Mouse (Mus musculus) C2C12 (cell line): ENCODE results near the gene Tnr.

Experiments
- CTCF ChIP-seq: IDR thresholded peaks from one replicate; pipeline ENCODE4 v1.5.1; 2011; ENCODE audit not compliant: control insufficient read depth, insufficient read depth, insufficient read length
- USF1 ChIP-seq: IDR thresholded peaks from one replicate; pipeline ENCODE4 v1.6.1; 2011; ENCODE audit warnings: low read depth, mild to moderate bottlenecking, control low read depth, moderate library complexity

DNA sequence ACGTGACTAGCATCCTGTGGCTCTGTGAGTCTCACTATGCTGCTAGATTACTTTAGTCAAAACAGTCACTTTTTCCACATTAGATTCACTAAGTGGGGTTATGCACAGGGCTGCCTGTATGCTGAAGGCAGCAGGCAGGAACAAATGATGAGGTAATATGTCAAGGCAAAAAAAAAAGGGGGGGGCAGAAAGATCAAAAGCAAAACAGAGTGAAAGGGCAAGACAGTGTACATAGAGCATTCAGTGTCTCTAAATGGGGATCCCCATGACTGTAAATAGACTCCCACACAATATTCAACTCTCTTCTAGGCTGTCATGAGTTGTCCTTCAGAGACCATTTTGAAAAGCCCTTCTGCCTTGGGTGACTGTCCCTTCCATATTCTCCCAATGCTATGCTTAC, 150.7 kb downstream of the Tnr start:
- TF ChIP-seq CTCF (no peak), USF1 (no peak)
